Mouse (Mus musculus) telencephalon, adult 2 months (tissue): ENCODE results near the gene Prr5.

ENCODE experiments used
- DNase-seq: peaks from one replicate; pipeline ENCODE4 v3.0.0-alpha.2; 2011; ENCODE audit warnings: low read depth, low spot score

Prr5 gene

GRCm38 (mm10) chr15:84668938-84669747 is at the start of gene Prr5:
Gene Prr5 (plus strand): TSS chr15:84669620.
- no peak for DNase-seq

- no peak for DNase-seq
Measured at GRCm38 (mm10) chr15:84620028-84620427, 49.4 kb upstream of the Prr5 start.

DNA sequence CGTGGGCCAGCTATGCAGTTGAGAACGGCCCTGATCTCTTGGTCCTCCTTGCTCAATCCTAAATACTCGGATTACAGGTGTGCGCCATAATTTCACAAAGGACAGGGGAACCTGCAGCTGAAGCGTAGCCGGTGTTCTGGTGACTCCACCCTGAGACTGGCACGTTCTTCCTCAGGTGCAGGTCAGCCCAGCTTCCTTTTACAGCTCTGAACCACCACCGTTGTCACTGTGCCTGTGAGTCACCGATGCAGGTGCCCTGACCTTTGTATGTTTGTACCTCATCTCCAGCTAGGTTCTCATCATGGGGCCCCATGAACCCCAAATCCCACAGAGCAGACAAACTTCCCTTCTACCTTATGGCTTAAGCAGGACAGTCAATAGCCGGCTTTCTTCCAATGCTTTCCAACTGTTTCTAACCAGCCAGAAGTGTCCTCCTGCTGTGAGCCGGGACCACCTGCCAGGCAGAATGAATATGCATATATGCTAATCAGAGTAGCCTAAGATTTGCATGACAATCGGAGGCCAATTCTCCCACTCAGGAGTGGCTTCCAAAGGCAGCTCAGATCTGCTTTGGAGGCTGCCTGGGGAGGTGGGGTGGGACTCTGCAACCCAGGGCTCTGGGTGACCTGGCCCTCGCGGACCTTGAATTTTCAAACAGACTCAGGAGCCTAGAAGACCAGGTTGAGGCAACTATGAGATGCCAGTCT is 47.5 kb upstream of the Prr5 start:
- no peak for DNase-seq

DNA sequence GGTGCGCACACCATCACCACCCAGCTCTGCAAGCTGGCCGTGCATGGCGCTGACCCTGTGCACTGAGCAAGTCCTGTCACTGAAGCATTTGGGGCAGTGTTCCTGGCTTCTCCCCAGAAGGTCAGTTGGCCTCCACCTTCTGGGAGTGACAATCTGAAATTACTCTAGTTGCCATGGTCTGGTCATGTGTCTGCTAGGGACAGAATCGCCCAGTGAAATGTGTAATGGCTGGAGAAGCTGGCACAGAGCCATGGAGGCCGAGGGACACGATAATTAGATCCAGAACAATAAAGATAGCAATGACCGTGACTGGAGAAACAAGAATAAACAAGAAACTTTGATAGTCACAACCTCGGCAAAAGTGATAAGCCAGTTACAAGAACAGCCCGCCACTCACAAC is 44.5 kb upstream of the Prr5 start:
- no peak for DNase-seq

GRCm38 (mm10) chr15:84625712-84626414 is 43.6 kb upstream of the Prr5 start:
- DNase-seq, result no peak

- DNase-seq, result peak; percentile 68
Measured at GRCm38 (mm10) chr15:84627308-84627707, 42.1 kb upstream of the Prr5 start.

DNA sequence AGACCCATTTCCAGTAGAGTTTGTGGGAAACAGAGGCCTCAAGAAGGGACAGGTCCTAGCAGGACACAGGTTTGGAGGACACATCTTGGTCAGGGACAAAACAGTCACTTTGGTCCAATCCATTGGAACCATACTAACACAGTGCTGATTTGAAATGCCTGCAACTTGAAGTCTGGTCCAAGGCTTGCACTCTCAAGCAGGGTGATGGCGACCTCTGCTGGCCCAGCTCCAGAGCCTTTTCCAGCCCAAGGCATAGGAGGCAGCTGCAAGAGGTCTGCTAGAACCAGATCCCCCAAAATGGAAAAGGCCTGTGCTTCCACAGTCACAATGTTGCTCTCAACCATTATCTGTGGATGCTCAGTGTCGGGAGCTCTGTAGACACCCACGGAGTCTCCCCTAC is 39.7 kb upstream of the Prr5 start:
- DNase-seq, result no peak

GRCm38 (mm10) chr15:84631560-84631959 is 37.9 kb upstream of the Prr5 start:
- no peak for DNase-seq

GRCm38 (mm10) chr15:84634361-84634760 is 35.1 kb upstream of the Prr5 start:
- DNase-seq, result no peak

DNA sequence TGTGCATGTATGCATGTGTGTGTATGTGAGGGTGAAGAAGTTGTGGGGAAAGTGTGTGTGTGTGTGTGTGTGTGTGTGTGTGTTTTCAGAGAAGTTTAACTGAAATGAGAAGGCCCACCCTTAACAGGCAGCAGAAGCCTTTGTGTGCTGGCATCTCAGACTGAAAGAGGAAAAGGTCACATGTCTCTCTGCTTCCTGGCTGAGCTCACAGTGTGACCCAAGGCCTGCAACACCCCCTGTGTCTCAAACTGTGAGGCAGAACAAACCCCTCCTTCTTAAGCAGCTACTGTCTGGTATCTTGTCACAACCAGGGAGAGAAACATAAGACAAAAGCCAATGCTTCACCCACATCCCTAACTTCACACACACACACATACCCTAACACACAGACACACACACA is 31.0 kb upstream of the Prr5 start:
- DNase-seq, result no peak

DNA sequence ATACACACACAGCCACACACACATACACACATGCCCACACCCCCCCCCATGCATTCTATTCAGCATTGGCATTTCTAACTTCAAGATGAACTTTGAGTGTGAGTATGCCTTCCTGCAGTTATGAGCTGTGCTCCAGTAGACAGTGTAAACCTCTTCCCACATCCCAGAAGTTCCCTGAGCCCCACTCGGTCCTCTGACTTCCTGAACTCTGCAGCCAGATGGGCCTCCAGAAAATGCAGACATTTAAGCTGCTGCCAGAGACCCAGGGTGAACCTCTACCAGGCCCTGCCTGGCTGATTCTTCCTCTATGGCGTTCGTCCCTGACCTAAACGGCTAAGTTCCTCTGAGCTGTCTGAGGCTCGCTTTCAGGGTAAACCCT is 30.4 kb upstream of the Prr5 start:
- DNase-seq, result no peak

DNA sequence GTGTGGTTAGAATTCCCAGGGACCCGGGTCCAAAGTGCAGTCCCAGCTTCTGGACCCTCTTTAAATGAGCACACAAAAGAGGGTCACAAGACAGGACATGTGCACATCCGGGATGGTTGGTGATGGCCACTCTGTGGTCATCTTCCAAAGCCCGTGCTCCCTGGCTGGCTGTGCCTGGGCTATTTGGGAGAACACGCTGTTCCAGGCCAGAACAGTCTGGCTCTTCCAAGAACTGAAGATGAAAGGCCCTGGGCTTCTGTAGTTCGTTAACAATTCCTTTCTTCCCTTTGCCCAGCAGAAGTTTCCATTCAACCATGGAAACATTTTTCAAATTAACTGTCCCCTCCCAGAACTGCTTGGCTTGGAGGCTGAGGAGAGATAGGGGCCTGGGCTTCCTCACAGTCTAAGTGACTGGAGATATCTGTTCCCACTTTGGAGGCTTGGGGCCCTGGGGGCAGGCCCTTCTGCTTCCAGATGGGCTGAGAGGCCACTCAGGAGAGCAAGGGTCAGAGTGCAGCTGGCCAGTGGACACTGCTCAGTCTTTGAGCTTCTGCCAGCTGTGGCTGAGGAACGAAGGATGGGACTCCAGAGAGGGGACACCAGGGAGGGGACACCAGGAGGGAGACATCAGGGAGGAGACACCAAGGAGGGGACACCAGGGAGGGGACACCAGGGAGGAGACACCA is 29.8 kb upstream of the Prr5 start:
- DNase-seq, result no peak

DNA sequence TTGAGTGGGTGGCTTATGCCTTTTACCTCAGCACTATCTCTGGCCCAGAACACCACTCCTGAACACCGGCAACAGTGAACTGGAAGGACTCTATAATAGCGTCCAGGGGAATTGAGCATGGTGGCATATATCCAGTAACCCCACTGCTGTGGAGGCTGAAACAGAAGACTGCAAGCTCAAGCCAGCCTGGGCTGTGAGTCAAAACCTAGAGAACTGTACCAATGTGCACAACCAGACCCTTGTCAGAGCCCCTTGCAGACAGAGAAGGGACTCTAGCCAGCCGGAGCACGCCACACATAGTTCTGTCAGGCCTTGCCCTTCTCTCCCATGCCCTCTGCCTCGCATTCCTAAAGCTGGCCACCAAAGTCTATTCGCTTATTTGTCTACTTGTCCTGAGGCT is 28.7 kb upstream of the Prr5 start:
- no peak for DNase-seq

DNA sequence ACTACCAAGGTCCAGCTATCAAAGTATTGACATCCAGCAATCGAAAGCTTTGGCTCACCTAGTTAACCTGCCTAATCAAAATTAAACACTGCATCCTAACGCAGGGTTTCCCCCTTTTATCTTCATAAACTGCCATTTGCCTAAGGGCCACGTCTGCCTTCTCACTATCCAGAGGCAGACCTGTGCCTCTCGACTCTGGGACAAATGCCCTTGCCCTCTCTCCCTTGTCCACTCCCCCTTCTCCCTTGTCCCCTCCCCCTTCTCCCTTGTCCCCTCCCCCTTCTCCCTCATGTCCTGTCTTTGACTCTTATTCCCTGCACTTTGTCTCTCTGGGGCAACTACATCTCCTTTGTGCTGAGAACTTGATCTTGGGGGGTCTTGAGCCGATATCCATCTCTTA is 28.3 kb upstream of the Prr5 start:
- no peak for DNase-seq

GRCm38 (mm10) chr15:84641948-84642347 is 27.5 kb upstream of the Prr5 start:
- no peak for DNase-seq

GRCm38 (mm10) chr15:84643178-84643577 is 26.2 kb upstream of the Prr5 start:
- no peak for DNase-seq

DNA sequence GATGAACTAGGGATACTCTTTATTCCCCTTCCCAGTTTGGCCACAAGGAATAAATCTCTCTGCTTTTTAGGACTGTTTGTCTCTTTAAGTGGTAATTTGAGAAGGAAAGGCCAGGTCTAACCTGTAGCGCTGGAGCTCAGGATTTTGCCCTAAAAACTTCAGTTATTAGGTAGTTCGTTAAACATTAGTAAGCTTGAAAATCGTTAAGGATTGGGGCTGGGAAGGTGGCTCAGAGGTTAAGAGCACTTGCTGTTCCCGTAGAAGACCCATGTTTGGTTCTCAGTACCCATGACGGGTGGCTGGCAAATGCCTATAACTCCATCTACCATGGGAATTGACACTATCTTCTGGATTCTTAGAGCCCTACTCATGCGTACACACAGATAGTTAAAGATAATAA is 17.9 kb upstream of the Prr5 start:
- no peak for DNase-seq

DNA sequence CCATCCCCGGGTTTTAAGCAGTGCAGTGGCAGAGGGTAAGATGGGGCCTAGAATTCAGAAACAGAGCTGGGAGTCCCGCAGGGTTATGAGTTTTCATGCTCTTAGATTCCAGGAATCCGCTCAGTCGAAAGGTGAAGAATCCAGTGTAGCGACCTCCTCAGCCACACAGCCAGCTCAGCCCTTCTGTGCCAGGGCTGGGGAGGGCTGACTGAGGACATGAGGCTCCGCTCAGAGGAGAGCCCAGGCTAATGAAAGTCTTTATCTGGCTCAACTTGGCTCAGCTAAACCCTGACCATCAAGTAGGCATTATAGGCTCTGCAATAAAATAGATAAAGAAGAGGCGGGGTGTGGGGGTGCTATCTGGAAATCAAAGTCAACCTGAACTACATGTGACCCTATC is 16.3 kb upstream of the Prr5 start:
- DNase-seq, result no peak

- DNase-seq, result peak; percentile 36
Measured at GRCm38 (mm10) chr15:84653979-84654966, 15.1 kb upstream of the Prr5 start.

DNA sequence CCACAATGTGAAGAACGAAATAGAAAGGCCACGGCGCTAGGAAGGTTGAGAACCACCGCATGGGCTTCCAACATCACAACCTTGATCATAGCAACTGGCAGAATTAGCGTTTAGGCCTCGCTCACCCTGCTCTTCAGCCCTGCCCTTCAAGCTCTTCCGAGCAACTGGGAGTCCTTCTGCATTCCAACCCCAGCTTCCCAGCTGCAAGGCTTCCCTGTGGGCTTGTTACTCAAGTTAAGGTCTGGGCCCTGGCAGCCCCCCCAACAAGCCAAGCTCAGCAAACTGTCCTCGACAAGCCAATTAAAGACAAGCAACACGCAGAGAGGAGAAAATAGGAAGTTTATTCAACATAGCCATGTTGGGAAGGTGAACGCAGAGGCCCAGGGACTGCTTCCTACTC is 14.4 kb upstream of the Prr5 start:
- no peak for DNase-seq

GRCm38 (mm10) chr15:84656689-84657088 is 12.7 kb upstream of the Prr5 start:
- no peak for DNase-seq
